Mouse (Mus musculus): ENCODE results near the gene Prkacb.
"Not testable (repeated sequence)": the region's sequence is repeated elsewhere in the genome, so short reads cannot be mapped to it uniquely, and the experiment has no call there.

The Prkacb gene

GRCm38 (mm10) chr3:146776711-146777110, 36.1 kb downstream of the Prkacb start:
- no peak for DNase-seq

DNA sequence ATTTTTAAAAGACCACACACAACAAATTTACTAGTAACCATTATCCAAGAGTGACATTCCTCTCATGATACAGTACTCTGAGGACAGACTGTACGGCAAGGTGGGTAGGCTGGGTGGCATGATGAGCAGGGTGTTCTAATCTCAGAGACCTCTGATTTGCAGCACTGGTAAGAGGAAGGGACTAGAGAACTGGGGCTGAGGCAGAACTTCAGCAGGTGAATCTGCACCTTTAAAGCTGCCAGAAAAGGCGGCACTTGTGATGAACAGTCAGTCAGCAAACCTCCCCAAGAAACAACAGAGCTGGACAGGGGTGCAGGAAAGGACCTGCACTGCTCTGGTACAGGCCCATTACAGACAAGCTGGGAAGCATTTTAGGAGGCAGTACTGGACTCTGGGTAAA, 41.9 kb downstream of the Prkacb start:
- DNase-seq: peak; percentile 44 to 51

GRCm38 (mm10) chr3:146769940-146770659, 42.7 kb downstream of the Prkacb start:
- peak; percentile 60 to 72 for DNase-seq

GRCm38 (mm10) chr3:146769569-146769939, 43.2 kb downstream of the Prkacb start:
- DNase-seq: peak in 1 of 2 experiments; percentile 31

- DNase-seq: peak; percentile 64 to 78
Observed at GRCm38 (mm10) chr3:146768921-146769320, 43.9 kb downstream of the Prkacb start.

GRCm38 (mm10) chr3:146768360-146768759, 44.4 kb downstream of the Prkacb start:
- DNase-seq: no peak

DNA sequence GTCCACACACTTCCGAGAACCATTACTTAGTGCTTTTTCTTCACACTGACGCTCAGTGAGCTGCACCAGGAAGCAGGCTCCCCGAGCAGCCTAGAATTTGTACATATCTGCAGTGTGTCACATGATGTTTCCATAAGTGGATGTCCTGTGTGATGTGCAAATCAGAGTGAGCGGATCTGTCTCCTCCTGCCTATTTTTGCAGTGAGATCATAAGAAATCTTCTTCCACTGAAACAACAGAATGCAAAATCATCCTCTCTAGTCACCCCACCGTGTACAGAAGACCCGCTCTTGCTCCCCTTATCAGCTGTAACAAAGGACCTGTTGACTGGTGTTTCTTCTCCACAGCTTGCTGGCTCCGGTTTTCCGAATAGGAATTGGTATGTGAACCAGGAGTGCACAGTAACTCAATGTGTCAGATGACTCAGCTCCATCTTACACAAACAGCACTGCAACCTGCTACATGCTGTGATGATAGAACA, 46.0 kb downstream of the Prkacb start:
- DNase-seq: peak in 1 of 2 experiments; percentile 32

DNA sequence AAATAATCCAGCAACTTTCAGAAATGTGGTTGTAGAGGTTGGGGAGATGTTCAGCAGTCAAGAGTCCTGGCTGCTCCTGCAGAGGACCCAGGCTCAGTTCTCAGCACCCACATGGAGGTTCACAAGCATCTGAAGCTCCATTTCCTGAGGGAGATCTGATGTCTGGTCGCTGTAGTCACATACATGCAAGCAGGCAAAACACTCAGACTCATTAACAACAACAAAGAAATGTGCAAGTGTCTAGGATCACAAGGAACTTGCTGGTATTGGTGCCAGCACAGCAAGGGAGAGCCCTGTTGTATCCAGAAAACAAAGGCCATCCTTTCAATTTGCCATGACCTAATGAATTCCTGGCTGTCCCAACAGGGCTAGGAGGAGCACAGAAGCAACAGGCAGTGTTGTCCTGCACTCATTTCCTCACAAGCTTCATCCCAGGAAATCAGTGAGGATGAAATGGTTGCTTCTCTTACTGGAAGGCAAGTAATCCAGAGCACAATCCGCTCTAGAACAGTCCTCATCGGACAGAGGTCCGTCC, 46.7 kb downstream of the Prkacb start:
- no peak for DNase-seq

DNA sequence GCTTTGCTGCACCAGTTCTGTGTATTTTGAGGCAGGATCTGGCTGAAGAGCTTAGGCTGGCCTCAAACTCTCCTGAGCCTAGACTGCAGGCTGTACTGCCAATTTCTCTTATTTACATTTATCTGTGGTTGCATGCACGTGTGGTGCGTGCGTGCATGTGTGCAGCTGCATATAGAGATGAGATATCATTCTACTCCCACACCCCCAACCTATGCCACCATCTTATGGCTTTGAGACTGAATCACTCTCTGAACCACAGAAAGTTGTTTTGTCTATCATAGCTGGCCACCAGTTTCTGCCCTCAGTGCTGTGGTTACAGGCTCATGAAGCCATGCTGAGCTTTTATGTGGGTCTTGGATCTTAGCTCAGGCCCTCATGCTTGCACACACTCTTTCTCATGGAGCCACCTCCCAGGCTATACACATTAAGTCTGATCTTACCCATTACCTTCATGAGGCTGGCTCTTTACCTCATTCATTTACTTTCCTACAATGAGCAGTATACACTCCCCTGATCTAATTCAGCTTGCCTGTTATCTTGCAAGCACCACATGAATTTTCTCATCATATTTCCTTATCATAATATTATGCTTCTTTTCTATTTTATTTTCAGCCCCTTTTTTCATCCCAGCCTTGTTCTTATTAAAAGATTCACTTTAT, 47.8 kb downstream of the Prkacb start:
- DNase-seq: no peak

DNA sequence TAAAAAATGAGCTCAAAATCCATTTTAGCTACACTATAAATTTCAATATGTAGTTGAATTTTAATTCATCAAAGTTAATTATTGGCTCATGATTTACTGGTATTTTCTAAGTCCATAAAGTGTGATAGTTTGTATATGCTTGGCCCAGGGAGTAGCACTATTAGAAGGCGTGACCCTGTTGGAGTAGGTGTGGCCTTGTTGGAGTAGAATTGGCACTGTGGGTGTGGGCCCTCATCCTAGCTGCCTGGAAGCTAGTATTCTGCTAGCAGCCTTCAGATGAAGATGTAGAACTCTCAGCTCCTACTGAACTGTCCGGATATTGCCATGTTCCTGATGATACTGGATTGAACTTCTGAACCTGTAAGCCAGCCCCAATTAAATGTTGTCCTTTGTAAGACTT, 49.7 kb downstream of the Prkacb start:
- DNase-seq: not testable (repeated sequence)

- no peak for DNase-seq
Observed at GRCm38 (mm10) chr3:146761276-146761675, 51.5 kb downstream of the Prkacb start.

GRCm38 (mm10) chr3:146757970-146758960, 54.5 kb downstream of the Prkacb start:
- no peak for DNase-seq

DNA sequence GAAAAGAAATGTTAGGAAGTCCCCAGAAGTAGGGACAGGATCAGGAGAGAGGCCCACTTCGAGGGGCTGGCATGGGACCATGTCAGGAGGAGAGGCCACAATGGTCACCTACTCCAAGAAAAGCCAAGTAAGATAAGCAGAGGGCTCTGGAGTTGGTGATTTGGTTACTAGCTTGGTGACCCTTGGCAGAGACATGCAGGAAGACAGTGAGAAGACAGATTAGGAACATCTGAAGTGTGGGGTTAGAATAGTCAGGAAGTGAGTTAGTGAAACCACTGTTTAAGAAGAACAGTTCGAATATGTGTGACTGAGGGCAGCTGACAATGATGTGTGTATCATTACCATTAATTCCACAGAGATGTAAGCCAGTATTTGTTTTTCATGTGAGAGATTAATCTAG, 58.5 kb downstream of the Prkacb start:
- no peak for DNase-seq

DNA sequence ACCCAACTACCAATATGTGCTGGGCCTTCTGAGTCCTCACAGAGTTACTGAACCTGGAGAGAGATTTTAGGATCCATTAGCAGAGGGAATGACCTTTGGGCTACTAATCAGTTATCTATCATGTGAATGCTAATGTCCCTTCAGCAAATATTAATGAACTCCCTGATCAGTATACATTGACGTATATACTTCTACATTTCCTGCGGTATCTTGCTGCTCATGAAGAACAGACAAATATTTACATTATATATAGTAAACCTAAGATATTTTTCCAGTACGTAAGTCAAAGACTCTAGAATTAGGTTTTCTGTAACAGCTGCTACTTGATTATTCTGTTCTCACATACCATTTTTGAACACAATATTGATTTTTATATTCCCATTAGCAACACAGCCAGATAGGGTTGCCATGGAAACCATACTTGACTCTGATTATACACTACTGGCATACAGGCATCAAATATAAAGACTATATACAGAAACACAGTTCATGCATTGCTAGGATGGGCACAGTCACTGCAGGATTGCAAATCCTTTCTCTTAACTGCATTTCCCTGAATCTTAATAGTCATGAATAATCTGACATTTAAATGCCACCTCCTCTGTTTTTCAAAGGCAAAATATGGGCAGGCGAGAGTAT, 71.1 kb downstream of the Prkacb start:
- no peak for DNase-seq

GRCm38 (mm10) chr3:146741158-146741557, 71.6 kb downstream of the Prkacb start:
- DNase-seq: no peak

GRCm38 (mm10) chr3:146736186-146736585, 76.6 kb downstream of the Prkacb start:
- not testable (repeated sequence) for DNase-seq

DNA sequence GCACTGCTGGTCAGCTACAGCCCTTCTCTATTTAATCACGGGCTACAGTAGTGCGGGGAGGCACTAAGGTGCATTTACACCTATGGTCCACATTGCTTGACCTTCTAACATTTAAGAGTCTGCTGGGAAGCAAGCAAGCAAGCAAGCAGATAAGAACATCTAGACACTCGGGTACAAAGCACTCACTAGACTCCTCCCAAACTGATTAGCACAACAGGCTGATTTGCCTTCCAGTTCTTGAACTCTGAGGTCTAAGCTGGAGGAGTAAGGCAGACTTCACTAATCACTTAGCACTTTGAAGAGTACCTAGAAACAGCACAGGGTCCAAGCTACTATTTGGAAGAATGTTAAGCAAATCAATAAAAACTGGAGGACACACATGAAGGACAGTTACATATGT, 77.1 kb downstream of the Prkacb start:
- DNase-seq: no peak

- DNase-seq: no peak
Observed at GRCm38 (mm10) chr3:146734907-146735629, 77.7 kb downstream of the Prkacb start.

GRCm38 (mm10) chr3:146731499-146731898, 81.3 kb downstream of the Prkacb start:
- no peak for DNase-seq

GRCm38 (mm10) chr3:146723037-146723436, 89.8 kb downstream of the Prkacb start:
- DNase-seq: no peak

DNA sequence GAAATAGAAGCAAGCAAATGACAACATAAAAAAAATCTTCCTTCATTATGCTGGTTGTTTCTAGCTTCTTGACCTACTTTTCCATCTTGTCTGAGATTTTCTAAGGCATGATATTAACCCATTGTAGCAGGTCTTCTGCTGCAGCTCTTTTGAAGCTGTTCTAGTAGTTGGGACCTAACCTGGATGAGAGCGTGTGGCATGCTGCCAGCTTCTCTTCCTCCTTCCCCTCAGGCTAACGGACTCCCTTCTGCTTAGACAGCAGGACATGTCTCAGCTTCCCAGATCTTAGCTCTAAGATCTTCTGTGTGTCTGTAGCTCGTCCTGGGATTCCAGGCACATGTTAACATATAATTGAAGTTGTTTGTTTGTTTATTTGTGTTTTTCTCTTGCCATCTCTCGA, 93.1 kb downstream of the Prkacb start:
- no peak for DNase-seq

DNA sequence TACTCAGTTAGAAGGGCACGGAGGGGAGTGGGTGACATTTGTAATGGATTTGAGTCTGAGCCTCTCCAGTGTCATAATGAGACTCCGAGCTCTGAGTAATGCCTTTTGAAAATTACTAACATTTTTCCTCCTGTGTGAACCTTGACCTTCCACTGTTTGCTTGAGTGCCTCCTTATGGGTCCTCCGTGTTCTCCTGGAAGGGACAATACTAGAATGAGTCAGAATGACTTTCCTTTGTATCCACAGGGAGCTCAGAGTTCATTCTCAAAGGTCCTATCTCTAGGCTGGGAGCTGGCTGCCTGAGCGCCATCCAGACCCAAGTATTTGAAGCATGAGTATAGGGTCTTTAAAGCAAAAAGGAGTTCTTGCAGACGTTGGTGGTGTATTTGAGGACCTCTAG, 94.5 kb downstream of the Prkacb start:
- no peak for DNase-seq
